Mouse (Mus musculus) intestine, embryonic 14.5 days (tissue): ENCODE measurements around the gene Rgma. TPM values are rescaled to one million over a fixed set of nuclear protein-coding genes. Genes with fewer than 3 reads are reported as not detected.

Experiments
- ATAC-seq: fragments of 200-750 bp; cut with Nextera tagmentation; replicated peaks from 2 replicates; pipeline ENCODE4 v1.8.0; 2017; ENCODE audit warnings: low read depth, moderate number of reproducible peaks, moderate TSS enrichment, moderate library complexity; ENCODE audit not compliant: low FRiP score, low TSS enrichment
- DNase-seq: peaks from one replicate; pipeline ENCODE4 v3.0.0-alpha.2; 2018; ENCODE audit warnings: low spot score
- H3K27ac ChIP-seq: fragments of 300-500 bp; sonication (generic); 2 replicates; pipeline ENCODE4 v1.5.1; 2014; ENCODE audit warnings: low read depth, mild to moderate bottlenecking, control low read depth
- H3K27me3 ChIP-seq: fragments of 300-500 bp; sonication (generic); replicated peaks from 2 replicates; pipeline ENCODE4 v1.6.1; 2014; ENCODE audit warnings: low read length, control low read depth; ENCODE audit not compliant: control insufficient read depth, insufficient read depth
- H3K36me3 ChIP-seq: fragments of 300-500 bp; sonication (generic); 2 replicates; pipeline ENCODE4 v1.6.1; 2014; ENCODE audit warnings: low read length, control low read depth; ENCODE audit not compliant: control insufficient read depth, insufficient read depth
- H3K4me1 ChIP-seq: fragments of 300-500 bp; sonication (generic); replicated peaks from 2 replicates; pipeline ENCODE4 v1.6.1; 2014; ENCODE audit warnings: low read length, control low read depth, mixed read lengths; ENCODE audit not compliant: control insufficient read depth, insufficient read depth
- H3K4me2 ChIP-seq: fragments of 300-500 bp; sonication (generic); 2 replicates; pipeline ENCODE4 v1.6.1; 2014; ENCODE audit warnings: low read length
- H3K4me3 ChIP-seq: fragments of 300-500 bp; sonication (generic); 2 replicates; pipeline ENCODE4 v1.5.1; 2014; ENCODE audit warnings: low read depth, low read length, control low read depth, mixed read lengths
- H3K9ac ChIP-seq: fragments of 300-500 bp; sonication (generic); 2 replicates; pipeline ENCODE4 v1.6.1; 2014; ENCODE audit warnings: mild to moderate bottlenecking, low read length
- H3K9me3 ChIP-seq: fragments of 300-500 bp; sonication (generic); 2 replicates; pipeline ENCODE4 v1.6.1; 2016; ENCODE audit warnings: low read length, control low read depth; ENCODE audit not compliant: control insufficient read depth
- whole genome bisulfite sequencing: fragments of 180-500 bp; shearing (Covaris S2); extraction: QIAGEN DNeasy Blood & Tissue Kit; methylation state at CpG from one replicate; pipeline ENCODE4 v1.1.7; 2014; 5-methylcytosine and 5-hydroxymethylcytosine counted together
- polyA plus RNA-seq: library from polyadenylated mRNA; unstranded; fragments of >200 nt; fragmentation: Nextera tagmentation; extraction: Ambion mirVana; gene quantifications from 2 replicates; pipeline ENCODE4 v1.2.1, GENCODE M21; 2014

Rgma gene
- polyA plus RNA-seq, 1 experiment from 2014 or later, result 11.5 TPM

- Histone ChIP-seq H3K4me3 (no peak overlapping the region), H3K27me3 (no peaks in the 10 kb centered on the region), H3K9me3 (no peaks in the 10 kb centered on the region), H3K27ac (no peak overlapping the region), H3K9ac (no peak overlapping the region), H3K4me1 (peaks cover 4% of the 10 kb centered on the region; the same call in 1 of the 2 replicates), H3K36me3 (peaks cover 45% of the 10 kb centered on the region), H3K4me2 (no peak overlapping the region)
- ATAC-seq, result no peak
- 46% methylated on average over 7 of the region's 7 CpGs for WGBS
- no peak for DNase-seq
These were observed 44.1 kb downstream of the Rgma start for GRCm38 (mm10) chr7:73419375-73419774.

- Histone ChIP-seq H3K36me3 (peaks cover 40% of the 10 kb centered on the region), H3K27ac (no peak overlapping the region)
- no peak for ATAC-seq
These were observed 45.5 kb downstream of the Rgma start for GRCm38 (mm10) chr7:73420827-73421226.

GRCm38 (mm10) chr7:73421278-73422015 lies 46.1 kb downstream of the Rgma start:
- ATAC-seq (no peak), DNase-seq (no peak)
- no peaks in the 10 kb centered on the region for H3K9me3 ChIP-seq
- no peak overlapping the region for H3K9ac ChIP-seq
- H3K27ac ChIP-seq, result 0 out of 2 replicates have a peak overlapping the region, but pooled peaks have one; percentile 16
- peaks cover 38% of the 10 kb centered on the region for H3K36me3 ChIP-seq
- H3K4me2 ChIP-seq, result no peak overlapping the region
- no peaks in the 10 kb centered on the region for H3K27me3 ChIP-seq
- 60% methylated on average over 9 of the region's 9 CpGs for WGBS
- peaks cover 4% of the 10 kb centered on the region; the same call in 1 of the 2 replicates for H3K4me1 ChIP-seq
- H3K4me3 ChIP-seq, result no peak overlapping the region

More at GRCm38 (mm10) chr7:73420827-73421226, 45.5 kb downstream of the Rgma start:
- Histone ChIP-seq H3K9me3 (no peaks in the 10 kb centered on the region), H3K4me2 (no peak overlapping the region), H3K4me1 (peaks cover 4% of the 10 kb centered on the region; the same call in 1 of the 2 replicates), H3K27me3 (no peaks in the 10 kb centered on the region), H3K4me3 (no peak overlapping the region), H3K9ac (no peak overlapping the region)
- 69% methylated on average over 5 of the region's 5 CpGs for WGBS
- DNase-seq, result no peak

GRCm38 (mm10) chr7:73422223-73423113 lies 47.2 kb downstream of the Rgma start:
- Histone ChIP-seq H3K27ac (no peak overlapping the region), H3K9me3 (no peaks in the 10 kb centered on the region), H3K9ac (no peak overlapping the region), H3K27me3 (no peaks in the 10 kb centered on the region), H3K36me3 (peaks cover 43% of the 10 kb centered on the region), H3K4me3 (no peak overlapping the region), H3K4me1 (peaks cover 4% of the 10 kb centered on the region; the same call in 1 of the 2 replicates), H3K4me2 (no peak overlapping the region)
- 27% methylated on average over 12 of the region's 12 CpGs for WGBS
- ATAC-seq (no peak), DNase-seq (peak; percentile 89)

GRCm38 (mm10) chr7:73423236-73423635 lies 47.9 kb downstream of the Rgma start:
- Histone ChIP-seq H3K36me3 (peaks cover 44% of the 10 kb centered on the region), H3K27me3 (no peaks in the 10 kb centered on the region), H3K4me2 (no peak overlapping the region), H3K9ac (no peak overlapping the region), H3K4me1 (peaks cover 4% of the 10 kb centered on the region; the same call in 1 of the 2 replicates), H3K27ac (no peak overlapping the region), H3K4me3 (no peak overlapping the region), H3K9me3 (no peaks in the 10 kb centered on the region)
- no peak for DNase-seq
- 73% methylated on average over 13 of the region's 13 CpGs for WGBS
- ATAC-seq, result no peak

GRCm38 (mm10) chr7:73424243-73424642 lies 48.9 kb downstream of the Rgma start:
- no peak overlapping the region for H3K4me2 ChIP-seq
- H3K4me1 ChIP-seq, result peaks cover 4% of the 10 kb centered on the region; the same call in 1 of the 2 replicates
- no peak overlapping the region for H3K27ac ChIP-seq
- H3K27me3 ChIP-seq, result no peaks in the 10 kb centered on the region
- ATAC-seq (no peak), DNase-seq (no peak)
- 72% methylated on average over 3 of the region's 3 CpGs for WGBS
- H3K9ac ChIP-seq, result no peak overlapping the region
- no peak overlapping the region for H3K4me3 ChIP-seq
- H3K9me3 ChIP-seq, result no peaks in the 10 kb centered on the region
- H3K36me3 ChIP-seq, result peaks cover 44% of the 10 kb centered on the region

- Histone ChIP-seq H3K4me1 (peaks cover 4% of the 10 kb centered on the region; the same call in 1 of the 2 replicates), H3K27me3 (no peaks in the 10 kb centered on the region), H3K9ac (no peak overlapping the region), H3K4me3 (no peak overlapping the region), H3K9me3 (no peaks in the 10 kb centered on the region), H3K4me2 (no peak overlapping the region), H3K27ac (no peak overlapping the region), H3K36me3 (peaks cover 49% of the 10 kb centered on the region)
- 65% methylated on average over 3 of the region's 3 CpGs for WGBS
- ATAC-seq (0 out of 2 replicates have a peak, but pooled peaks have one; percentile 4), DNase-seq (no peak)
These were observed 49.4 kb downstream of the Rgma start for GRCm38 (mm10) chr7:73424705-73425104.

- no peak for DNase-seq
- H3K4me1 ChIP-seq, result peaks cover 4% of the 10 kb centered on the region; the same call in 1 of the 2 replicates
- WGBS, result 91% methylated on average over 7 of the region's 7 CpGs
- H3K27me3 ChIP-seq, result no peaks in the 10 kb centered on the region
- H3K9ac ChIP-seq, result no peak overlapping the region
- no peak overlapping the region for H3K27ac ChIP-seq
- no peak for ATAC-seq
- H3K36me3 ChIP-seq, result peaks cover 49% of the 10 kb centered on the region
- H3K9me3 ChIP-seq, result no peaks in the 10 kb centered on the region
- H3K4me2 ChIP-seq, result no peak overlapping the region
- H3K4me3 ChIP-seq, result no peak overlapping the region
These were observed 50.1 kb downstream of the Rgma start for GRCm38 (mm10) chr7:73425451-73425850.
